Mouse (Mus musculus) cerebellum, postnatal 14 days (tissue): ENCODE measurements around the gene Pde1a.

ENCODE experiments used
- DNase-seq, 2 experiments: peaks; one replicate each; pipeline ENCODE4 v3.0.0; 2021; ENCODE audit warnings: mixed read lengths in 2 of 2

Gene Pde1a

DNA sequence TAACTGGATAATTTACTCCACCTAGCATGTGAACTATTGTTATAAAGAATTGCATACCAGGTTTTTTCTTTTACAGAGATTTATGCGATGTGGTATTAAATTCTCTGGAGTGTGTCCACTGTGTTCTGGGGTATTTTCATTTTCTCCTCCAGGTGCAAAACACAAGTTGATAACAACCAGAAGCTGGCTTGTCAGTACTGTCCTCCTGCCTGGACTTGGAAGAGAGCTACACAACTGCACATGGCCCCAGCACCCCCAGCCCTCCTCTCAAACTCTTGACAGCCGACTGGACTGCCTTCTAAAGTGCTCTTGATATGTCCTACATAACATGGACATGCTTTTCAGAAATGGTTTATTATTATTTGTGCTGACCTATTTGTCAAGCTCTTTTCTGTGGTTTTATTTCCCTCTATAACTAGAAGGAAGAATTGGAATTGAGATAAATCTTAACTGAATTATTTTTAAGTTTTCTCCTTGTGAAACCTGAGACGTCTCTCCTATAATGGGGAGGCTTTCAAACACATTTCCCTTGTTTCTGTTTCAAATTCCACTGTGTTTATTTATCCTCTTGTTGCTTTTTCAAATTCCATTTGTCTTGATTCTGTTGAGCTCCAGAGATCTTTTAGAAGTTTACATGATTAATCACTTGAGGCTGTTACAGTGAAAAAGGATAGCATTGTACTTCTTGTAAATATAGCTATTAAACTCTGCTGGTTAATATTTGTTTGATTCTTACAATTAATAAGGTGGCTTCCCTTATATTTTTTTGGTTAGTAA lies 313.4 kb downstream of the Pde1a start:
- DNase-seq: no peak

DNA sequence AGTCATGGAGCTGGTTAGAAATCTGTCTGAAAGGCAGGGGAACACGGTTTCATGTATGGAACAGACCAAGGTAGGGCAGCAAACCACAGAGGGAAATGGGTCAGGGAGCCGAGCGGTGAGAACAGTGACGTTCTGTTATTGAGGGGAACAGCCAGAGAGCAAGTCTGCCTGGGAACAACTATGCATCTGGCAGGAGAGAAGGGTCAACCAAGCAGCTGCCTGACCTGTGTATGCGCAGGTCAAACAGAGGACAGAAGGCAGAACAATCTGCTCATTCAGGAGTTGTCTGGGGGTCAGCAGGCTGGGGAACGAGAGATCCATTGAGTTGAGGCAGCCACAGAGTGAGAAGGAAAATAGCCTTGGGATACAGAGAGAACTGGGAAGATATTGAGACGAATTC lies 330.6 kb downstream of the Pde1a start:
- DNase-seq: no peak

DNA sequence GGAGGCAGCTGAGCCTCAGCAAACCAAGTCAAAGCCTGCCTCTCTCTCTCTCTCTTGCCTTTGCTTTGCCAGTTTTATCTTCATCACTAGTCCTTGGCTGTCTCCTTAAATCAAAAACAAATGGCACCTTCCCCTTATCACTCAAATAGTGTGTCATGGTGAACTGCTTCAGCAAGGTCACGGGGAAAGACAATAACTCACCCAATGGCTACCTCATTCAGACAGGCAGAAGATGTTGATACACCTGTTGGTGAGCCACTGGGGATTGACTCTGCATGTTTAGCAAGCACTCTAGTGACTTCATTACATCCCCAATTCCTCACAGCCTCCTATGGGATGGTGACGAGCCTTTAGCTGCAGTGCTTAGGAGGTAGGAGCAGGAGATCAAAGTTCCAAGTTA lies 331.8 kb downstream of the Pde1a start:
- DNase-seq: no peak

DNA sequence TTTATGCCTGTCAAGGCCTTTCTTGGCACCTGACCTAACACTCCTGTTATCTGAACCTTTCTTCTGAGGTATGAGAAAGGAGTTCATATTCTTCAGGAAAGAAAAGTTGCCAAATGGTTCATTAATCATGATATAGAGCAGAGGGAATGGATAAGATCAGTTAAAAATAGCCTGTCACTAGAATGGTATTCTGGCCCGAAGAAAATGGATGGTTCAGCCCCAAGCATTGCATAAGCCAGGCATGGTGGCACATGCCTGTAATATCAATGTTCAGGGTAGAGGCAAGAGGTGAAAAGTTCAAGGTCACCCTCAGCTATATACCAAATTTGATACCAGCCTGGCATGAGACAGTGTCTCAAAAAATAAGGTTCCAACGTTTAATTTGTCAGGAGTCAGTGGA lies 336.1 kb downstream of the Pde1a start:
- no peak for DNase-seq

DNA sequence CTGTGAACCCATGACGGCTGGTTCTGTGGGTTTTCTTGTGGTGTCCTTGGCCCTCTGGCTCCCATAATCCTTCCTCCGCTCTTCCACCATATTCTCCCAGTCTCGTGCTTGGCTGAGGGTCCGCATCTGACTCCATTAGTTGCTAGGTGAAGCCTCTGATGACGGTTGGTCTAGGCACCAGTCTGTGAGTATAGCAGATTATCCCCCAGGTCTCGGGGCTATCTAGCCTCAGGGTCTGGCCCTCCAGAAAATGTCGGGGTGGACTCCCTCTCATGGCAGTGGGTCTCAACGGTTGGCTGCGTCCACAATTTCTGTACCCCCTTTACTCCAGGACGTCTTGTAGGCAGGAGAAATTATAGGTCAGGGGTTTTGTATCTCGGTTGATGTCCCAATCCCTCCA lies 342.8 kb downstream of the Pde1a start:
- DNase-seq: no peak

DNA sequence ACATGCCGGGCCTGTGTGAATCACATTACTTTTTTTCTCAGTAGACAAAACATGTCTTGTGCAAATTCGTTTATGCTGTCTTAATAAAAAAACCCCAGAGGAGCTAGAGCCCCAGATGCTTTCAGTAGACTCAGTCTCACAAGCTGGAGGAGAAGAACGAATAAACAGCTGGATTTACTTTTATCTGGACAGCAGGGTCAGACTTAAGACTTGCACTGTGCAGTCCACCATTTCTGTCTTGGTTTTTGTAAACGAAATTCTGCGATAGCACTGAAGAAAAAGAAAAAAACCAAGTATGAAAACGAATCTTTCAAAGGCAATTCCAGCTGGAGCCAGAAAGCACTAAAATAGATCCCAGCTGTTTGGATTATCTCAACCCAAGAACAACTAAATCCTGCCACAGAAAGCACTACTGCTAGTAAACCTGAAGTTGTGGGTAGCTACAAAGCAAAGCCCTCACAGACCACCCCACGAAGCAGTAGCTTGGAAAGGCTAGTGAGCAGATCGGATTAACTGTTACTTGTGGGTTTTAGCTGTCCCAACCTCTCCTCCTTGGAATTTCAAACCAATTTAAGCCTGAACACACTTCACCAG lies 343.6 kb downstream of the Pde1a start:
- DNase-seq: no peak
